In genomic region chr5:112748001-112748719, GRCm38 (mm10) we compare ENCODE assay signal across 12 mouse cellular contexts.
DNase-seq lines count a peak whose midpoint lies in the region; ATAC-seq and TF ChIP-seq lines count a peak whose summit lies in the region.
"Had no signal": no experiment of that assay in that cellular context is flagged by ENCODE, and none has a peak within 500 bp of the region (broad histone marks: within the 10 kb centered on the region; RNA-seq: fewer than 3 reads in every experiment).

No protein-coding gene starts in this region.

- 0 out of 2 replicates have a peak overlapping the region, but pooled peaks have one; percentile 17 for H3K9ac ChIP-seq in forebrain, embryonic 15.5 days (replicated peaks)
- 0 out of 2 replicates have a peak overlapping the region, but pooled peaks have one; percentile 27 for H3K9ac ChIP-seq in limb, embryonic 12.5 days (replicated peaks)

- H3K36me3 ChIP-seq in forebrain, embryonic 15.5 days = no peaks in the 10 kb centered on the region
- H3K36me3 ChIP-seq in limb, embryonic 12.5 days = no peaks in the 10 kb centered on the region

- H3K9me3 ChIP-seq in forebrain, embryonic 15.5 days = no peaks in the 10 kb centered on the region
- H3K9me3 ChIP-seq in limb, embryonic 12.5 days = peaks cover 8% of the 10 kb centered on the region; the same call in 1 of the 2 replicates

- H3K27ac ChIP-seq in layer of hippocampus, adult 2 months = peak overlapping the region; percentile 23; the same call in 1 of the 2 replicates
- no peak overlapping the region; the same call in 1 of the 2 replicates for H3K27ac ChIP-seq in forebrain, embryonic 15.5 days (replicated peaks)
- H3K27ac ChIP-seq in limb, embryonic 12.5 days = no peak overlapping the region

- 5% methylated on average over 21 of the region's 21 CpGs for WGBS in forebrain, embryonic 15.5 days
- 14% methylated on average over 21 of the region's 21 CpGs for WGBS in limb, embryonic 12.5 days

- peak overlapping the region; percentile 5; the same call in 1 of the 2 replicates for H3K4me2 ChIP-seq in forebrain, embryonic 15.5 days (replicated peaks)
- peak overlapping the region; percentile 36 for H3K4me2 ChIP-seq in limb, embryonic 12.5 days

- no peak overlapping the region for H3K4me3 ChIP-seq in layer of hippocampus, adult 2 months
- no peak overlapping the region for H3K4me3 ChIP-seq in forebrain, embryonic 15.5 days
- no peak overlapping the region for H3K4me3 ChIP-seq in limb, embryonic 12.5 days (replicated peaks)
- H3K4me3 ChIP-seq: erythroblast, embryonic 14.5 days had no signal

- no peak for DNase-seq in layer of hippocampus, adult 2 months (ENCODE audit: low spot score in 2 of 2)
- DNase-seq in layer of hippocampus, postnatal 36 days = no peak
- peak; percentile 52 for DNase-seq in retina, embryonic 14.5 days (ENCODE audit: low spot score)
- DNase-seq in B cell, adult 2 months = no peak
- no peak for DNase-seq in left cerebral cortex, adult 11 months (ENCODE audit: low spot score)
- DNase-seq: gastrocnemius, postnatal 25 days; kidney, postnatal 14 days; right cerebral cortex, adult 18-20 months; thymus, postnatal 25 days had no signal

- TF ChIP-seq CTCF in layer of hippocampus, adult 2 months (conservative IDR thresholded peaks at IDR 0.05) = no peak

- peaks cover 14% of the 10 kb centered on the region for H3K4me1 ChIP-seq in forebrain, embryonic 15.5 days
- peaks cover 21% of the 10 kb centered on the region for H3K4me1 ChIP-seq in limb, embryonic 12.5 days (replicated peaks)

- H3K27me3 ChIP-seq in forebrain, embryonic 15.5 days = no peaks in the 10 kb centered on the region
- H3K27me3 ChIP-seq in limb, embryonic 12.5 days = peaks cover 39% of the 10 kb centered on the region

- ATAC-seq in forebrain, embryonic 15.5 days (replicated peaks) = peak; percentile 44
- ATAC-seq in limb, embryonic 12.5 days (ENCODE audit: insufficient number of reproducible peaks, insufficient read depth, low FRiP score, low TSS enrichment, low read depth) = no peak
